Mouse (Mus musculus): ENCODE results near the gene Fam174b.

Gene Fam174b

DNA sequence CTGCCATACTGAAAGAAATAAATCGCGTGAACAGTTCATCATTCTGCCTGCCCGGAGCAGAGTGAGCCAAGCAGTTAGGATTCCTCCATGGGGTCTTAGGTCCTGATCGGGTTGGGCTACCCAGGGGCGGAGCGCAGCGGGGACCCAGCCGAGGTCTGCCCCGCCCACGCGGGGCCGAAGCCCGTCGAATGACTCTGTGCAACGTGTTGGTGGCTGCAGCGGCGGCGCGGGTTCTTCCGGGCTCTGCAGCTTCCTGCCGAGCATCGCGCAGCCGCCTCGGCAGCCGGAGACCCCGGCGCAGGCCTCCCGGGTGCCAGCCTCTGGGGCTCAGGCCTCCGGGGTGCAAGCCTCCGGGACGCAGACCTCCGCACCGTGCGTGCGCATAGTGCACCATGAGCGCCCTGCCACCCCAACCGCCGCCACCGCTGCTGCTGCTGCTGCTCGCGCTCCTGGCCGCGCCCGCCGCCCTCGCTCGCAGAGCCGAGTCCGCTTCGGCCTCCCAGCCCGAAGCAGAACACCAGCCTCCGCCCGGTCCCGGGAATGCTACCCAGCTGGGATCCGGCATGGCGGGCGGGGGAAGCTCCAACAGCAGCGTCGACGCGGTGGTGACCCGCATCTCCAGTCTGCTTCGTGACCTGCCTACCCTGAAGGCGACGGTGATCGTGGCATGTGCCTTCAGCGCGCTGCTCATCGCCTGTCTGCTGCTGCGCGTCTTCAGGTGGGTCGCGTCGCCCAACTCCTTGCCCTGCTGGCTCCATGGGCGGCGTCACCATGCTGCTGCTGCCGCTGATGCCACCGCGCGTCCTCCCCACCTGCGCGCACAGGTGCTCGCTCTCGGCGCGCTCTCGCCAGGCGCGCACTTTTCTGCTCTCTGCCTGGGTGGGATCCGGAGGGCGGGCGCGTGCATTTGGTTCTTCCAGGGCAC lies at the start of gene Fam174b:
Gene Fam174b (plus strand): TSS at position 192 of the 925 bp plus-strand sequence.
- DNase-seq (ENCODE audit: low read depth): peak; percentile 36

DNA sequence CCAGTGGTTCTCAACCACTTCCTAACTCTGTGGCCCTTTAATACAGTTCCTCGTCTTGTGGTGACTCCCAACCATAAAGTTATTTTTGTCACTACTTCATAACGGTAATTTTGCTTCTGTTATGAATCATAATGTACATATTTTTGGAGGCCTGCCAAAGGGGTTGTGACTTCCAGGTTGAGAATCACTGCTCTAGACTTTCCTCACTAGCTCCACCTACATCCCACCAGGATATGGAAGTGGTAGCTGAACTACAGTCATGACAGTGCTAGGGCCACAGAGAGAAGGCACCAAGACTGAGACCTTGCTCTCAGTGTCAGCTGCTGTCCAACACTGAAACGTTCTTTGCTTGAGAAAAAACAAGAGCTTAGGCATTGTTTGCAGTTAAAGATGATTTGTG lies 43.0 kb upstream of the Fam174b start:
- no peak for DNase-seq (ENCODE audit: low read depth)

DNA sequence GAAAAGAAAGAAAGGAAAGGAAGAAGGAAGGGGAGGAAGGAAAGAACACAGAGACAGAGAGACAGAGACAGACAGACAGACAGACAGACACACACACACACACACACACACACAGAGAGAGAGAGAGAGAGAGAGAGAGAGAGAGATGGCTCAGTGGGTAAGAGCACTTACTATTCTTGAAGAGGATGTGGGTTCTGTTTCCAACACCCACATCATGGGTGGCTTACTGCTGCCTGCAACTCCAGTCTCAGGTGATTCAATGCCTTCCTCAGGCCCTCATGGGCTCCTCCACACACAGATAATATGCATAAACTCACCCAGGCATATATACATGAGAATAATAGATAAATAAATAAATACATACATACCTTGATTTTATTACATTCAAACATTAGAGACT lies 35.8 kb upstream of the Fam174b start:
- peak; percentile 41 for DNase-seq (ENCODE audit: low read depth)

DNA sequence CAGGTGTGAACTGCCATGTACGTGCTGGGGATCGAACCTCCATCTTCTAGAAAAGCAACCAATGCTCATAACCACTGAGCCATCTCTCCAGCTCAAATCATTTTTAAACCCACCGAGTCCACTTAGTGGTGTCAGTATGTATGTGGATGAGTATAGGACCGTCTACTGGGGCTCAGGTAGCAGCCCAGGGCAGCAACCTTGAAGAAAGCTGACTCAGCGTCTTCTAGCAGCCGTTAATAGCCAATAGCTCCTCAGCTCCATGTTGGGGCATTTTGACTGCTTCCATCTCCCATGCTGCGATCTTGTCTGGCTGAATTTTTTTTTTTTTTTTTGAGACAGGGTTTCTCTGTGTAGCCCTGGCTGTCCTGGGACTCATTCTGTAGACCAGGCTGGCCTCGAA lies 26.6 kb upstream of the Fam174b start:
- no peak for DNase-seq (ENCODE audit: low read depth)

DNA sequence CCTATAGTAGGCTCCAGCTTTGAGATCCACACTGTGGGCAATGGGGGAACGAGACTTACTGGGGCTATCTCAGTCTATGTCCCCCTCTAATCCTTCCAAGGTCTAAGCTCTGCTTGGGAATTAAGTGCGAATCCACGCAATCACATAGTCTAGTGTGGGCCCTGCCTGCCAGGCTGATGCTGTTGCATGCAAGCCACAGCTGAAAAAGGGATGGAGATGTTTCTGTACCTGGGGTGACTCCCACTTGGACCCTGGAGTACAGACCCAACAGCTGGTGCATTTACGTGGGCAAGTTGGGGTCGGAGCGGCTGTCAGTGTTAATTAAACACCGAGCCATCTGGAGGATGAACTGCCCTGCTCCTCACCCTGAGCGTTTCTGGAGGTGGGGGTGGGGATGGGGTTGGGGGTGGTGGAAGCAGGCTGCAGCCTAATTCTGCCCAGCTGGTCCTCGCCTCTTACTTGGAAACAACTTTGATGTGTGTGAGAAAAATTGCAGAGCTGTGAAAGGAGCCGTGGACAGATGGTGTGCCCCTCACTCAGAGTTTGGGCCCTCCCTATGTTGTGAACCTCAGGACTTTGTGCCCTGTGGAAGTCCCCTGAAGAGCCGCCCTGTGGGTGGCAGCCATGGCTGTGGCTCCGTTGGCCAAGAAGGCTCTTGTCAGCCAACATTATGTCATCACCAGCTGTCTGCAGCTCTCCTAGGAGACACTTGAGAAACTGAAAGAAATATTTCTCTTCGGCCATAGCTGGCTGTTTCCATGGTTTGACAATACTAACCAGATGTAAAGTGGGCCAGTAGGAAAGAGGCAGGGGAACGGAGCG lies 24.0 kb upstream of the Fam174b start:
- no peak for DNase-seq (ENCODE audit: low read depth)

DNA sequence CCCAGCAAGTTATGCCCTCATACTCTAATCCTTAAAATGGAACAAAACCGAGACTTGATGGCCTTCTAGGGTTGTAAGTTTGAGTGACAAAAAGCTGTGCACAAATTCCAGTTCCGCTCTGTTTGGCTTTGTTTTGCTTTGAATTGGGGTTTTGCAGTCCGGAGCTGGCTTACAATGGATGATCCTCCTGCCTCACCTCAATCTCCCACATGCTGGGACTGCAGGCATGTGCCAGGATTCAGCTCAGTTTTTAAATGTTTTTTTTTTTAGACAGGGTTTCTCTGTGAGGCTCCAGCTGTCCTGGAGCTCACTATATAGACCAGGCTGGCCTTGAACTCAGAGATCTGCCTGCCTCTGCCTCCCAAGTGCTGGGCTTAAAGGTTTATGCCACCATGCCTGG lies 23.3 kb upstream of the Fam174b start:
- no peak for DNase-seq (ENCODE audit: low read depth)

DNA sequence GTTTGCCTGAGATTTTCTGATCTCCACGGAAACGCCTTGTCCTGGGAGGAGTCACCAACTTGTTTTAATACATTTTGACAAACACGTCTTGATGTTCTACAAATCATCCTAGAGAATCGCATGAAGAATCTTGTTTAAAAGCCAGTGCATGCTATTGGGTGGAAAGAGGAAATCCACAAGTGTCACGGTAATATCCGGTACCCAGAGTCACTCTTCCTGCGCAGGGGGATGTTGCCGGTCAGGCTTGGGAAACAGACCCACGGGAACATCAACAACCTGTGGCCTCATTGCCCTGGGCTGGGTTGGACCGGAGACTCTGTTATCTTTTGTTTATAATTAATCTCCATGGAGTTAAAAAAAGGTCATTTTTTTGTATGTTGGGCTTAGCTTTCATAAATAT lies 22.1 kb upstream of the Fam174b start:
- DNase-seq (ENCODE audit: low read depth): no peak

DNA sequence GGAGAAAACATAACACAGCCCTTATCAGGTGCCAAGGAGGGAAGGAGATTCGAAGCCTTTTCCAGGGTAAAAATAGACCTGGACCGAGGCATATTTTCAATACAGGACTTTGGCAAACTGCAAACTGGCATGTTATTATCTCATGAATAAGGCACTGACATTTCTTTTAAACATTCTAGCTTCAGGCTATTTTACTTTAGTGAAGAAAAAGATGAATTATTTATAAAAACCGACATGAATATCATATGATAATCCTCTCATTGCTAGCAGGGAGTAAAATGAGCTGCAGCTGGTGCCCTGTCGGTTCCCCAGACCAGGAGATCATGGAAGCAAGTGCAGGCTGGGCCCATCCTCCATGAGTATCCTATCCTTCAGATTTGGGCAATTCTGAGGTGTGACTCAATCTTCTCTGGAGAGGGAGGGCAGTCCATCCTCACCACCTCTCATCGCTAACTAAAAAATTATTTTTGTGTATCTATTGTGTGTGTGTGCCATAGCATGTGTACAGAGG lies 21.6 kb upstream of the Fam174b start:
- no peak for DNase-seq (ENCODE audit: low read depth)

DNA sequence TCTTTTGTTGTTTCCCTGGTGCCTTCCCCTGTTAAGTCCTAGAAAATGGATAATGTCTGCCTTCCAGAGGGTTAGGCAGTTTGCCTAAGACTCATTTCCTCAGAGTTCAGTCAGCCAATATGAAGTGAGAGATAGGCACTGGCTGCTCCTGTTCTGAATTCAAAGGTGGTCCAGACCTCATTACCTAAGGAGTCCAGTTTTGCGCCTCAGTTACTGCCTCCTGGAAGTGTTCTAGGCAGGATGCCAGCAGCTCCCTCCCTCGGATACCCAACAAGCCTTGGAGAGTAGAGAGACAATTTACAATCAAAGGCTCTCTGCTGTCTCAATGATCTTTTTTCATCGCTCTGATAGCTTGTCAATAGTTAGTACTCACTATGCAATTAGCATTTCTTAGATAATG lies 19.1 kb upstream of the Fam174b start:
- DNase-seq (ENCODE audit: low read depth): no peak

DNA sequence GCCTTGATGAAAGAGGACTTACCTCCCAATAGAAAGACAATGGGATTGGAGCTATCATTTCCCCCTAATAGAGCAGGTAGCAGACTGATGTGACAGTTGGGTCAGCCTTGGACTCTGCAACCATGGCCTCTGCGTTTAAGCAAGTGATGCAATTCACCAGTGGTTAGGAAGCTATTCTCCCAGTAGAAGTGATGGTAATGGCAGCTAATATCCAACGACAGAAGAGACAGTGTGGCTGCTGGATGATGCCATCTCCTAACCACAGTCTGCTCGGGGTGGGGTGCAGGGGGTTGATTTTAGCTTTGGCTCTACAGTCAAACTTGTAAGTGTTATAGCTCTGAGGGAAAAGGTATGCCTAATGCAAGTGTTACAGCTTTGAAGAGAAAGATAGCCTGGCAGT lies 18.3 kb upstream of the Fam174b start:
- no peak for DNase-seq (ENCODE audit: low read depth)

DNA sequence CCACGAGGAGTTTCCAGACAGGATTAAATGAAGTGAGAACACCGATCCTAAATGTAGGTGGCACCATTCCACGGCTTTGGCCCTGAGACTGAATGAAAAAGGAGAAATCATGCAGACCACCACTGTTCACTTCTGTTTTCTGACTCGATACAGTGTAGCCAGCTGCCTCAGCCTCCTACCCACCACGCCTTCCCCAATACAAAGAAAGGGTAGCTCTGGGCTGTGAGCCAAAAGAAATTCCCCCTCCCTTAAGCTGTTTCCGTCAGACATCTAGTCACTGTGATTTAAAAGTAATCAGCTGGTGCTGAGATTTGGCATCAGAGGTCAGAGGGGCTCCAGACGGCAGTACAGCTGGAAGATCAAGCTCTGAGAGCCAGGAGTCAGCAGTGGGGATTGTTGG lies 10.2 kb upstream of the Fam174b start:
- DNase-seq (ENCODE audit: low read depth): no peak

DNA sequence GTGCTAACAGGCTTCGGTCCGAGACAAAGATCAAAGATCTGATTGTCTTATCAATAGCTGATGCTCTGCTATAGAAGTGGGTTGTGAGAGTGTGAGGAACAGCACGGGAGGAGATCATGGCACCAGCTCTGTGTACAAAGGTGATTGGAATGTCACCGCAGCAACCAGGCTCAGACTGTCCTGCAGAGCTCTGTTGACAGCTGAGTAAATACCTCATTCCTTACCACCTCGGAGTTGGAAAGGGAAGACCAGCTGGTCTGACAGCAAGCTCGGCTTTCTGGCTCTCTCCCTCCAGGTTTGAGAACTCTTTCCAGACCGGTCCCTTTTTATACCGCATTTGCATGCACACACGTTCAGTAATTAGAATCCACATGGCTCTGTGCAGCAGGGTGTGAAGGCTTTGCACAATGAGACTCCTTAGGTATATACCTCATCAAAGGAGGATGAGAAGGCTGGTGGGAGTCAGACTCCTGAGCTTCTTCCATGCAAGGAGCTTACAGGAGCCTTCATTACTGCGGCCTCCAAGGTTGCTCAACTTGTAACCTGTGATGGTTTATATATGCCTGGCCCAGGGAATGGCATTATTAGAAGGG lies 9.6 kb upstream of the Fam174b start:
- DNase-seq (ENCODE audit: low read depth): no peak

DNA sequence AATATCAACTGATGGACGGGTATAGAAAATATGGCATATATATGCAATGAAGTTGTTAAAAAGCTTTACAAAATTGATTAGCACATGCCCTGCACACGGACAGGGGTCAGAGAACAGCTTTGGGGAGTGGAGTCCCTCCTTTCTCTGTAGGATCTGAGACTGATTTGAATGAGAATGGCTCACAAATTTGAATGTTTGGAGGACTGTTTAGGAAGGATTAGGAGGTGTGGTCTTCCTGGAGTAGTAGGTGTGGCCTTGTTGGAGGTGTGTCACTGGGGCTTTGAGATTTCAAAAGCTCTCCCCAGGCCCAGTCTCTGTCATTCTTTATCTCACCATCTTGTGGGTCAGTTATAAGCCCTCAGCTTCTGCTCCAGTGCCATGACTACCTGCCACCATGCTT lies 4.1 kb upstream of the Fam174b start:
- DNase-seq (ENCODE audit: low read depth): no peak

DNA sequence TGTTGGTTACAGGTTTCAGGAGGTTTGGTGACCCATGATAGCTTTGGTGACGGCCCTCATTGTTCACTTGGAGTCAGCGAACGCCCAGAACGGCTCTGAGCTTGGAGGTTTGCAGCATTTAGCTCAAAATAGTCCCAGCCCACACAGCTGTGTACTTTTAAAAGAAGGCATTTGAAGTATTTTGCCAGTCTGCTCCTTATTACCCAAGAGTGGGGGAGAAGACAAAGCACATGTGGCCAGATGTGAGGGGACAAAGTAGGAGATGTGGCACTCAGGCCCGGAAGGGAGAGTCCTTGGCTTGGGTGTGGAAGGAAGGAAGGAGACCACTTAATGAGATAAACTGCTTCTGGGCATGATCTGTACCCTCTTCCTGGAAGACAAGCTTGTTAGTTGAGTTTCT lies 1.3 kb downstream of the Fam174b start:
- DNase-seq (ENCODE audit: low read depth): no peak

DNA sequence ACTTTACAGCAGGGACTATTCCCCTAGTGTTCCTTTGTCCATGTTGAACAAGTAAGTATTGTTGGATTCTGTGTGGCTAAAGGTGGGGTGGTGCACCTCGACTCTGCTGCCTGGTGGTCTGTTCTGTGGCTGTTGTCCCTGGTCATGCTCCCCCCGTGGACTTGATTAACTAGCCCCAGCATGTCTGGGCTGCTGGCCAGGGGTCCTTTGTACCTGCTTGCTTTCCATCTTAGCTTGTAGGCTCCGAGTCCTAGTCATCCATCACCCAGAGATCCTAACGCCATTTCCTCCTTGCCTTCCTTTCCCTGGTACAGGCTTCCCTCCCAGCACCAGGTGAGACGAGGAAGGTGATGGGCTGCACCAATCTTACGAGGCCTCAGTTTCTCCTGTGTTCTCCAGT lies 1.7 kb downstream of the Fam174b start:
- DNase-seq (ENCODE audit: low read depth): no peak

DNA sequence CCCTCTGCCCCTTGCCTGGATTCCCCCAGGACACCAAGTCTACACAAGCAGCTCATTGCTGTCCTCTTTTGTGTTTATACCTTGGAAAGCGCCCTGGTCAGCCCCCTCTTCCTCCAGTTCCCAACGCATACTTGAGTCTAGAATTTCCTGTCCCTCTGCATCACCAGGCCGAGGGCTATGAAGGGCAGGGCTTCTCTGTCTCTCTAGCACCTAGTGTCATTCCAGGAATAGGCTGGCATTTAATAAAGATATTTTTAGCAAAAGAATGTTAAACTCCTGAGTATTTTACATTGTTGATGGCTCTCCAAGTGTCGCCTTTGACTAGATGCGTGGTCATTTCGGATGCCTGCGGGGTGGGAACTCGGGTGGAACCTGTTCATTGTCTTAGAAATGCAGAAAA lies 3.0 kb downstream of the Fam174b start:
- no peak for DNase-seq (ENCODE audit: low read depth)

DNA sequence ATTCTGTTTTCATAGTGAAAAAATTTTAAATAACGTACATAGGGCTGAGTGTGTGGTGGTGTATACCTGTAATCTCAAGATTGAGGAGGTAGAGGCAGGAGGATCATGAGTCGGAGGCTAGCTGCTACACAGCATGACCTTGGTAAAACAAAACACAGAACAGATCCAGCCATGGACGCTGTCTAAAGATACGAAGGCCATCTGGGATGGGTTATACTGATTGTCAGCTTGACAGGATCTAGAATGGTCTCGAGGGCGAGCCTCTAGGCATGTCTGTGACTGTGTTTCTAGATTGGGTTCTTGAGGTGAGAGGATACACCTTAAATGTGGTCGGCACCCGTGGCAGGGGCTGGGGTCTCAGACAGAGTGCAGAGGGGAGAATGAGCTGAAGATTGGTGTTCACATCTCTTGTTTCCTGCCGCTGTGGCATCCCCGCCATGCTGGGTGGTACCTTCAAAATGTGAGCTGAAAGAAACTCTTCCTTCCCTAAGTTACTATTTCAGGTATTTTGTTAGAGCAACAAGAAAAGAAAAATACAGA lies 3.8 kb downstream of the Fam174b start:
- no peak for DNase-seq (ENCODE audit: low read depth)

DNA sequence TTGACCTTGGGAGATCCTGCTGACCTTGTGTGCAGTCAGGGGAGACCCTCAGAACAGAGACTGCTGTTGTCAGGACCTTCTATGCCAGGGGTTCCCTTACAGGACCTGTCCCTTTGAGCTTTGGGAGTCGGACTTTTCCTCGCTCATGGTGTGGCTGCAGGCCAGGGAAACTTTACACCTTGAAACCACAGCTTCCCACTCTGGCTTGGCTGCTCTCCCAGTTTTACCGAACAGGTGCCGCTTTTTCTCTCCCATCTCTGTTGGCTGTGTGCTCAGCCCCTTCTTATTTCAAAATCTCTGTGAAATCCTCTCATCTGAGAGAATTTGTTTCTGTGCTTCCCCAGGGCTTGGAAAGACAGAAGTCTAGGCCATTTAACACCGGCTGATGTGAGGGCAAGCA lies 5.8 kb downstream of the Fam174b start:
- no peak for DNase-seq (ENCODE audit: low read depth)

DNA sequence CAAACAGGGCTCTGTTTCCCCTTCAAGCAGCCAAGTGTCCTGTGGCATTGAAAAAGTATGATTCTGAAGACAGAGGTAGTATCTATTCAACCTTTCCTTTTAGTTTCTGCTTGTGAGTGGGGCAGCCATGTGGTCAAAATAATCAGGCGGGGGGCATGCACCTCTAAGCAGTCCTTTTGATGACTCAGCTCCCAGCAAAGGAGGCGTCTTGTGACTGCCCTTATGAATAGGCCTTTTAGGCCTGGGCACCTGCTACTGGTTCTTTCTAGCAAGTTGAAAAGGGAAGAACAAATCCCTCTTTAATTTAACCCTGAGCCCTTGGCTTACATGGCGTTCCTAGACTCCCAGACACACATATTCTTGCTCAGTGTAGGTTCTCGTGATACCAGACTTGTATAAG lies 6.7 kb downstream of the Fam174b start:
- DNase-seq (ENCODE audit: low read depth): no peak

DNA sequence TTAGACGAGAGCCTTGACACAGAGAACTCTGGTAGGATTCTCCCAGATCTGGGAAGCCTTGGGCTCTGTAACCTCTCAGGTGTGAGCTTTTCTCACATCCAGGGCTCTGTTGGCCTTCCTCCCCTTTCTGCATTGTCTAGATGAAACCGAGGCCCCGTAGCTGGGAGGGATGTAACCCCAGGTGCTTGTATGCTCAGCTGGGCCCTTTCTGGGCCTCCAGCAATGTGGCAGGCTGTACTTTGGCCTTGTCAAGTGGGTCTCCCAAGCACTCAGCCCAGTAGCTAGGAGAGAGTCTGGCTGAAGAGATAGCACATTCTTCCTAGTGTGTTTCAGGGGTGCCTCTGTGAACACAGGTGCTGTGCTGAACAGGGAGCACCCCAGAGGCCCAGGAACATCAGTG lies 7.4 kb downstream of the Fam174b start:
- DNase-seq (ENCODE audit: low read depth): no peak

DNA sequence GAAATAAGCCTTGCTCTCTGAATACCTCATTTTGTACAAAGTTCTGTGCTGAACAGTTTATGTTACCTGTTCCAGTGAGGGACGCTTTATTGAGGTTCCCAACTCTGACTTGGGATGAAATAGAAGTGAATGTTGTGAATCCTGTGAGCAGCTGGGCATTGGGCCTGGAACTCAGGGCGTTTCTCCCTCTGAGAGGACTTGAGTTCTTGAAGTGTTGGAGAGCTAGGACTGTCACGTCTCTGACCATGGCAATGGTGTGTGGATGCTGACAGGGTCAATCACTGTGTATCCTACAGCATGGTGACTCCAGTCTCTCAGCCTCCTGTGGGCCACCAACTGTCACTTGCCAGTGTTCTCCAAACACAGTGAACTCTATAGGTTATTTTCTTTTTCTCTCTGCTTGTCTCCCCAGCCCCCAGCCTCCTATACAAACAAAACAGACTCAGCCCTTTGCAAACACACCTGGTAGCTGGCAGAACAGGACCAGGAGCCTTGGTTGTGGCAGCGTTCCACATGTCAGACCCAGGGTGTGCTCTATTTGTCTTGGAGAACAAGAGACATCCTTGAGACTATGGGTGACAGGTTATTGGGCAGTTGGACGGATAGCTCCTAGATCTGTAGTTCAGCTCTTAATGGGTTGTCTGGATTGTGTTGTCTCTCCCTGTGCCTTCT lies 8.5 kb downstream of the Fam174b start:
- DNase-seq (ENCODE audit: low read depth): no peak

DNA sequence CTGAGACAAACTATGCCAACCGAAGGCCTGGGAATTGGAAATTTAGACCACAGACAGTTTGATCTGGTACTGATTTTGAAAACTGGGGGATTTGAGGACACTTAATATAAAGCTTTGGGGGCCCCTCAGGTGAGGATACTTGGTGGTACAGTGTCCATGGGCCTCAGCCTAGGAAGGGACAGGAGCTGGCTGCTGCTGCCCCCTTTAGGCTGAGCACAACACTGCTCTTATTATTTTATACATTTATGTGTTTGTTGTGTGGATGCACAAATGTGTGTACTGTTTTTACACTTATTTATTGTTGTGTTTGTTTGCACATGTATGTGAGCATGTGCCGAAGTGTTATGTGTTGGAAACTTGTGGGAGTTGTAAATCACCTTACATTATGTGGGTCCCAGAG lies 9.2 kb downstream of the Fam174b start:
- DNase-seq (ENCODE audit: low read depth): no peak

Measured in naive thymus-derived CD4-positive, alpha-beta T cell, adult 2 months (primary cell).